Mouse (Mus musculus): ENCODE results near the gene Ptgis. TPM values are rescaled to one million over a fixed set of nuclear protein-coding genes. Genes with fewer than 3 reads are reported as not detected.

Gene Ptgis
- polyA plus RNA-seq, 1 experiment from 2014 or later, result 5.6 TPM

- H3K9me3 ChIP-seq (replicated peaks), result no peaks in the 10 kb centered on the region
- no peak overlapping the region for H3K27ac ChIP-seq (replicated peaks)
- ATAC-seq (ENCODE audit: low FRiP score), result no peak
Measured at GRCm38 (mm10) chr2:167185432-167185831, 55.0 kb downstream of the Ptgis start.

GRCm38 (mm10) chr2:167181662-167182389 is 58.6 kb downstream of the Ptgis start:
- no peaks in the 10 kb centered on the region for H3K9me3 ChIP-seq (replicated peaks)
- WGBS, result 89% methylated on average over 14 of the region's 14 CpGs
- no peak overlapping the region for H3K4me2 ChIP-seq
- peaks cover 13% of the 10 kb centered on the region for H3K36me3 ChIP-seq
- no peaks in the 10 kb centered on the region for H3K27me3 ChIP-seq (replicated peaks)
- ATAC-seq (ENCODE audit: low FRiP score), result no peak
- H3K9ac ChIP-seq (replicated peaks), result no peak overlapping the region
- H3K4me3 ChIP-seq (replicated peaks), result no peak overlapping the region
- H3K4me1 ChIP-seq, result peaks cover 17% of the 10 kb centered on the region
- H3K27ac ChIP-seq (replicated peaks), result no peak overlapping the region

More at GRCm38 (mm10) chr2:167185432-167185831, 55.0 kb downstream of the Ptgis start:
- Histone ChIP-seq H3K4me1 (peaks cover 44% of the 10 kb centered on the region), H3K36me3 (peaks cover 13% of the 10 kb centered on the region), H3K27me3 (replicated peaks) (peaks cover 21% of the 10 kb centered on the region), H3K9ac (replicated peaks) (no peak overlapping the region), H3K4me2 (no peak overlapping the region), H3K4me3 (replicated peaks) (no peak overlapping the region)
- 92% methylated on average over 2 of the region's 2 CpGs for WGBS

- WGBS, result 82% methylated on average over 8 of the region's 8 CpGs
- no peak for ATAC-seq (ENCODE audit: low FRiP score)
Measured at GRCm38 (mm10) chr2:167181096-167181495, 59.3 kb downstream of the Ptgis start.

GRCm38 (mm10) chr2:167179301-167179700 is 61.1 kb downstream of the Ptgis start:
- no peaks in the 10 kb centered on the region for H3K27me3 ChIP-seq (replicated peaks)
- no peak for ATAC-seq (ENCODE audit: low FRiP score)
- H3K36me3 ChIP-seq, result peaks cover 13% of the 10 kb centered on the region
- peaks cover 3% of the 10 kb centered on the region; the same call in 1 of the 2 replicates for H3K4me1 ChIP-seq
- H3K4me2 ChIP-seq, result no peak overlapping the region
- no peak overlapping the region for H3K27ac ChIP-seq (replicated peaks)
- H3K9ac ChIP-seq (replicated peaks), result no peak overlapping the region
- H3K9me3 ChIP-seq (replicated peaks), result no peaks in the 10 kb centered on the region
- WGBS, result 91% methylated on average over 10 of the region's 10 CpGs
- H3K4me3 ChIP-seq (replicated peaks), result no peak overlapping the region

More at GRCm38 (mm10) chr2:167181096-167181495, 59.3 kb downstream of the Ptgis start:
- Histone ChIP-seq H3K4me3 (replicated peaks) (no peak overlapping the region), H3K27ac (replicated peaks) (no peak overlapping the region), H3K27me3 (replicated peaks) (no peaks in the 10 kb centered on the region), H3K9ac (replicated peaks) (no peak overlapping the region), H3K36me3 (peaks cover 13% of the 10 kb centered on the region), H3K4me1 (peaks cover 11% of the 10 kb centered on the region), H3K9me3 (replicated peaks) (no peaks in the 10 kb centered on the region), H3K4me2 (no peak overlapping the region)

GRCm38 (mm10) chr2:167177231-167177641 is 63.2 kb downstream of the Ptgis start:
- H3K4me3 ChIP-seq (replicated peaks), result no peak overlapping the region
- no peak overlapping the region for H3K4me2 ChIP-seq
- H3K27me3 ChIP-seq (replicated peaks), result no peaks in the 10 kb centered on the region
- H3K27ac ChIP-seq (replicated peaks), result no peak overlapping the region
- peaks cover 16% of the 10 kb centered on the region for H3K36me3 ChIP-seq
- H3K9ac ChIP-seq (replicated peaks), result no peak overlapping the region
- WGBS, result 56% methylated on average over 10 of the region's 10 CpGs
- H3K4me1 ChIP-seq, result peaks cover 3% of the 10 kb centered on the region; the same call in 1 of the 2 replicates
- no peaks in the 10 kb centered on the region for H3K9me3 ChIP-seq (replicated peaks)
- ATAC-seq (ENCODE audit: low FRiP score), result no peak

- Histone ChIP-seq H3K9me3 (replicated peaks) (no peaks in the 10 kb centered on the region), H3K4me2 (no peak overlapping the region), H3K4me1 (peaks cover 3% of the 10 kb centered on the region; the same call in 1 of the 2 replicates), H3K36me3 (peaks cover 10% of the 10 kb centered on the region), H3K27me3 (replicated peaks) (no peaks in the 10 kb centered on the region), H3K4me3 (replicated peaks) (no peak overlapping the region), H3K27ac (replicated peaks) (no peak overlapping the region), H3K9ac (replicated peaks) (no peak overlapping the region)
- ATAC-seq (ENCODE audit: low FRiP score), result no peak
- WGBS, result 91% methylated on average over 6 of the region's 6 CpGs
Measured at GRCm38 (mm10) chr2:167175284-167175683, 65.1 kb downstream of the Ptgis start.

- WGBS, result 83% methylated on average over 5 of the region's 5 CpGs
- H3K4me1 ChIP-seq, result peaks cover 6% of the 10 kb centered on the region
- no peak overlapping the region for H3K4me2 ChIP-seq
- ATAC-seq (ENCODE audit: low FRiP score), result no peak
- no peaks in the 10 kb centered on the region for H3K9me3 ChIP-seq (replicated peaks)
- no peaks in the 10 kb centered on the region for H3K27me3 ChIP-seq (replicated peaks)
- H3K36me3 ChIP-seq, result peaks cover 10% of the 10 kb centered on the region
- H3K9ac ChIP-seq (replicated peaks), result no peak overlapping the region
- H3K27ac ChIP-seq (replicated peaks), result no peak overlapping the region
- no peak overlapping the region for H3K4me3 ChIP-seq (replicated peaks)
Measured at GRCm38 (mm10) chr2:167173051-167173875, 67.1 kb downstream of the Ptgis start.

GRCm38 (mm10) chr2:167167515-167168212 is 72.7 kb downstream of the Ptgis start:
- H3K9ac ChIP-seq (replicated peaks), result no peak overlapping the region
- peak; percentile 24; the same call in 1 of the 2 replicates for ATAC-seq (ENCODE audit: low FRiP score)

GRCm38 (mm10) chr2:167163600-167163999 is 76.8 kb downstream of the Ptgis start:
- no peak overlapping the region for H3K4me2 ChIP-seq
- 89% methylated on average over 9 of the region's 9 CpGs for WGBS
- no peaks in the 10 kb centered on the region for H3K36me3 ChIP-seq
- no peak overlapping the region for H3K9ac ChIP-seq (replicated peaks)
- H3K4me1 ChIP-seq, result peaks cover 28% of the 10 kb centered on the region
- H3K4me3 ChIP-seq (replicated peaks), result no peak overlapping the region
- H3K27me3 ChIP-seq (replicated peaks), result no peaks in the 10 kb centered on the region
- H3K27ac ChIP-seq (replicated peaks), result no peak overlapping the region
- ATAC-seq (ENCODE audit: low FRiP score), result no peak
- H3K9me3 ChIP-seq (replicated peaks), result no peaks in the 10 kb centered on the region

More at GRCm38 (mm10) chr2:167167515-167168212, 72.7 kb downstream of the Ptgis start:
- Histone ChIP-seq H3K9me3 (replicated peaks) (no peaks in the 10 kb centered on the region), H3K4me1 (peaks cover 22% of the 10 kb centered on the region), H3K27ac (replicated peaks) (peak overlapping the region; percentile 14; the same call in 1 of the 2 replicates), H3K4me3 (replicated peaks) (no peak overlapping the region), H3K4me2 (no peak overlapping the region), H3K27me3 (replicated peaks) (no peaks in the 10 kb centered on the region), H3K36me3 (no peaks in the 10 kb centered on the region)
- 45% methylated on average over 11 of the region's 11 CpGs for WGBS

- Histone ChIP-seq H3K27me3 (replicated peaks) (no peaks in the 10 kb centered on the region), H3K4me2 (no peak overlapping the region), H3K4me1 (peaks cover 24% of the 10 kb centered on the region), H3K4me3 (replicated peaks) (no peak overlapping the region), H3K27ac (replicated peaks) (no peak overlapping the region), H3K9me3 (replicated peaks) (no peaks in the 10 kb centered on the region), H3K9ac (replicated peaks) (no peak overlapping the region), H3K36me3 (no peaks in the 10 kb centered on the region)
- no peak for ATAC-seq (ENCODE audit: low FRiP score)
- WGBS, result 79% methylated on average over 10 of the region's 10 CpGs
Measured at GRCm38 (mm10) chr2:167163134-167163533, 77.3 kb downstream of the Ptgis start.

GRCm38 (mm10) chr2:167162516-167163021 is 77.8 kb downstream of the Ptgis start:
- WGBS, result 70% methylated on average over 10 of the region's 10 CpGs
- H3K27me3 ChIP-seq (replicated peaks), result no peaks in the 10 kb centered on the region
- no peak overlapping the region for H3K4me2 ChIP-seq
- no peak overlapping the region for H3K9ac ChIP-seq (replicated peaks)
- H3K4me1 ChIP-seq, result peaks cover 18% of the 10 kb centered on the region
- H3K9me3 ChIP-seq (replicated peaks), result no peaks in the 10 kb centered on the region
- H3K36me3 ChIP-seq, result no peaks in the 10 kb centered on the region
- no peak for ATAC-seq (ENCODE audit: low FRiP score)
- H3K4me3 ChIP-seq (replicated peaks), result no peak overlapping the region
- no peak overlapping the region for H3K27ac ChIP-seq (replicated peaks)

All from neural tube, embryonic 15.5 days (tissue).